8 mouse cellular contexts compared by ENCODE assay signal in the genomic region with DNA sequence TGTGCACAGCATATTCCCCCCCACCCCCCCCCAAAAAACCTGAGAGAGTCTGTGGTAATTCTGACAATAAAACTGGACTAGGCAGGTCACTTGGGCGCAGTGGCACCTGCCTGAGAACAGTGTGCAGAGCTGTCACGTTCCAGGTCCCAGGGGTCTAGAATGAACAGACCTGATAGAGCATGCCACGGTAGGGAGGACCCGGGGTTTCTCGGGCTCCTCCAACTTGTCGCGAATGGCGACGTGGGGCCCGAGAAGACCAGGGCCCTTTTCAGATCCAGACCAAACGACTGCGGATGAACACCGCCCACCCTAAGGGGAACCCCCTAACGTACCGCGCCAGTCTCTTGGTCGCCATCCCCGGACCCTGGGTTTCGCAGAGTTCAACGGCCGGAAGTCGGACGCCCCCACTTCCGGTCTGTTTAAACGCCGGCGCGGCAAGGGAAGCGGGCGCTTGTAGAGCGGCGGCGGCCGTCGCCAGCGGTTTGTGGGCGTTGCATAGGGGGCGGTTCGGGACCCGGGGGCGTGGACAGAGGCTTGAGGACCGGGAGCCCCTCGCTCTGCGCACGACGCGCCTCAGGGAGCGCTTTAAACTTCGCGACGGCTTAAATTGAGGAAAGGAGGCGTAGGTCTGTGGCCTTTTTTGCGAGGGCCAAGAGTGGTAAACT. TPM values are rescaled to one million over a fixed set of nuclear protein-coding genes. Genes with fewer than 3 reads are reported as not detected.
DNase-seq lines count a peak whose midpoint lies in the region; ATAC-seq lines count a peak whose summit lies in the region.

Gene Rexo5, plus strand, starts transcription at position 421 of the 665 bp plus-strand sequence.
Gene Eri2, minus strand, starts transcription at position 473 of the 665 bp plus-strand sequence.

- H3K9me3 ChIP-seq in midbrain, embryonic 10.5 days (replicated peaks): no peaks in the 10 kb centered on the region

- peak; percentile 93 for DNase-seq in adrenal gland, adult 2 months
- peak; percentile 97 for DNase-seq in embryo, embryonic 10.5 days (ENCODE audit: low spot score)
- peak; percentile 88 for DNase-seq in gastrocnemius, postnatal 14 days
- DNase-seq in left cerebral cortex, postnatal 36 days (ENCODE audit: low spot score in 2 of 2): peak; percentile 71 to 74
- peak; percentile 94 for DNase-seq in midbrain, embryonic 10.5 days (ENCODE audit: low spot score)
- DNase-seq in right cerebral cortex, postnatal 36 days (ENCODE audit: low spot score in 2 of 2): peak; percentile 23 to 54
- peak; percentile 82 to 91 for DNase-seq in urinary bladder, postnatal 4 days (ENCODE audit: low spot score in 2 of 2)

- H3K36me3 ChIP-seq in midbrain, embryonic 10.5 days: peaks cover 37% of the 10 kb centered on the region

- intact Hi-C loops in gastrocnemius, postnatal 14 days (cut with DNase I; ENCODE audit: low total_unique reads): no loop called here
- intact Hi-C loops in left cerebral cortex, postnatal 36 days (cut with DNase I): no loop called here

- ATAC-seq in inflammation-experienced regulatory T-cells, adult 6 months: peak; percentile 95

- H3K27me3 ChIP-seq in midbrain, embryonic 10.5 days (ENCODE audit: low read depth, poor library complexity, severe bottlenecking): no peaks in the 10 kb centered on the region

- WGBS in midbrain, embryonic 10.5 days: under 1% methylated on average over 53 of the region's 53 CpGs

- peak within 1 kb of the TSS; percentile 93 for H3K27ac ChIP-seq in midbrain, embryonic 10.5 days (replicated peaks)

- H3K4me1 ChIP-seq in midbrain, embryonic 10.5 days: peaks cover 26% of the 10 kb centered on the region

- H3K4me3 ChIP-seq in midbrain, embryonic 10.5 days: peak within 1 kb of the TSS; percentile 76

RNA-seq across cellular contexts. Expression of gene Rexo5, which starts in this region (rescaled TPM):
- 1 to 10 TPM; 5.9 to 6.5 TPM for total RNA-seq in adrenal gland, adult 2 months (2021)
- polyA plus RNA-seq in adrenal gland, adult 2 months (2012; rRNA removed): 0.49 and 1.5 TPM in 2 replicates
- under 1 TPM; 0.49 to 0.62 TPM for total RNA-seq in gastrocnemius, postnatal 14 days (2021)
- polyA plus RNA-seq in inflammation-experienced regulatory T-cells, adult 6 months (2017; shearing (Covaris generic)): 10 to 100 TPM; 32.0 to 39.9 (median 33.8) TPM
- 1 to 10 TPM in 1 of 2 experiments, under 1 TPM in 1; 0.25 to 1.9 TPM for total RNA-seq in left cerebral cortex, postnatal 36 days (2021)
- polyA plus RNA-seq in midbrain, embryonic 10.5 days (2016; fragmentation: Nextera tagmentation; extraction: Ambion mirVana): 28.0 and 31.2 TPM in 2 replicates

RNA-seq across cellular contexts. Expression of gene Eri2, which starts in this region (rescaled TPM):
- total RNA-seq in adrenal gland, adult 2 months (2021): 1 to 10 TPM; 5.2 to 6.1 TPM
- 0.25 and 0.30 TPM in 2 replicates for polyA plus RNA-seq in adrenal gland, adult 2 months (2012; rRNA removed)
- 1 to 10 TPM; 2.0 to 2.1 TPM for total RNA-seq in gastrocnemius, postnatal 14 days (2021)
- polyA plus RNA-seq in inflammation-experienced regulatory T-cells, adult 6 months (2017; shearing (Covaris generic)): 10 to 100 TPM in 1 of 3 experiments, 1 to 10 TPM in 2; 7.2 to 14.3 (median 8.1) TPM
- total RNA-seq in left cerebral cortex, postnatal 36 days (2021): 1 to 10 TPM; 5.4 to 7.5 TPM
- 34.5 and 34.8 TPM in 2 replicates for polyA plus RNA-seq in midbrain, embryonic 10.5 days (2016; fragmentation: Nextera tagmentation; extraction: Ambion mirVana)

Comparison
In these comparisons a context has a peak if more than half of its experiments do, and no peak if none do; other contexts are left out.
1. Peak in every context shown above with its lines: DNase-seq, ATAC-seq, H3K4me3 ChIP-seq and H3K27ac ChIP-seq.
2. RNA of gene Rexo5 (polyA plus RNA-seq): 32.0 to 39.9 TPM in inflammation-experienced regulatory T-cells, adult 6 months and 28.0 to 31.2 TPM in midbrain, embryonic 10.5 days; 0.49 to 1.5 TPM in adrenal gland, adult 2 months; every median in the first group is over 10 times any median in the second.
3. DNase-seq: peak in every context shown above with its lines; median percentile 97 in embryo, embryonic 10.5 days; 94 in midbrain, embryonic 10.5 days; 93 in adrenal gland, adult 2 months; 88 in gastrocnemius, postnatal 14 days; 86 in urinary bladder, postnatal 4 days; 72 in left cerebral cortex, postnatal 36 days; 38 in right cerebral cortex, postnatal 36 days.